Mouse (Mus musculus) intestine, embryonic 16.5 days (tissue): ENCODE measurements at regions not wholly inside any gene's neighbourhood (a gene's known extent, or its start where the extent isn't known, plus 50 kb on each side); places are given as distances from the start of the nearest gene placed in this dataset.

Source experiments
- ATAC-seq: fragments of 200-750 bp; cut with Nextera tagmentation; 2 replicates; pipeline ENCODE4 v1.8.0; 2017; ENCODE audit warnings: moderate TSS enrichment, moderate library complexity
- H3K27ac ChIP-seq: fragments of 300-500 bp; sonication (generic); 2 replicates; pipeline ENCODE4 v1.5.1; 2014; ENCODE audit warnings: mild to moderate bottlenecking, low read length
- H3K27me3 ChIP-seq: fragments of 300-500 bp; sonication (generic); replicated peaks from 2 replicates; pipeline ENCODE4 v1.6.1; 2014; ENCODE audit warnings: low read length, control low read depth, mixed read lengths; ENCODE audit not compliant: control insufficient read depth, insufficient read depth
- H3K36me3 ChIP-seq: fragments of 300-500 bp; sonication (generic); 2 replicates; pipeline ENCODE4 v1.6.1; 2014; ENCODE audit warnings: low read length, control low read depth; ENCODE audit not compliant: control insufficient read depth, insufficient read depth
- H3K4me1 ChIP-seq: fragments of 300-500 bp; sonication (generic); 2 replicates; pipeline ENCODE4 v1.6.1; 2014; ENCODE audit warnings: low read length, control low read depth, mixed read lengths; ENCODE audit not compliant: control insufficient read depth, insufficient read depth
- H3K4me2 ChIP-seq: fragments of 300-500 bp; sonication (generic); 2 replicates; pipeline ENCODE4 v1.6.1; 2014; ENCODE audit warnings: low read depth, low read length, control low read depth
- H3K4me3 ChIP-seq: fragments of 300-500 bp; sonication (generic); 2 replicates; pipeline ENCODE4 v1.5.1; 2014; ENCODE audit warnings: mild to moderate bottlenecking, low read length
- H3K9ac ChIP-seq: fragments of 300-500 bp; sonication (generic); 2 replicates; pipeline ENCODE4 v1.6.1; 2014; ENCODE audit warnings: low read depth, low read length
- H3K9me3 ChIP-seq: fragments of 300-500 bp; sonication (generic); 2 replicates; pipeline ENCODE4 v1.6.1; 2016; ENCODE audit warnings: low read length, control low read depth; ENCODE audit not compliant: control insufficient read depth
- WGBS: fragments of 180-500 bp; shearing (Covaris S2); extraction: QIAGEN DNeasy Blood & Tissue Kit; methylation state at CpG from one replicate; pipeline ENCODE4 v1.1.7; 2014; 5-methylcytosine and 5-hydroxymethylcytosine counted together

DNA sequence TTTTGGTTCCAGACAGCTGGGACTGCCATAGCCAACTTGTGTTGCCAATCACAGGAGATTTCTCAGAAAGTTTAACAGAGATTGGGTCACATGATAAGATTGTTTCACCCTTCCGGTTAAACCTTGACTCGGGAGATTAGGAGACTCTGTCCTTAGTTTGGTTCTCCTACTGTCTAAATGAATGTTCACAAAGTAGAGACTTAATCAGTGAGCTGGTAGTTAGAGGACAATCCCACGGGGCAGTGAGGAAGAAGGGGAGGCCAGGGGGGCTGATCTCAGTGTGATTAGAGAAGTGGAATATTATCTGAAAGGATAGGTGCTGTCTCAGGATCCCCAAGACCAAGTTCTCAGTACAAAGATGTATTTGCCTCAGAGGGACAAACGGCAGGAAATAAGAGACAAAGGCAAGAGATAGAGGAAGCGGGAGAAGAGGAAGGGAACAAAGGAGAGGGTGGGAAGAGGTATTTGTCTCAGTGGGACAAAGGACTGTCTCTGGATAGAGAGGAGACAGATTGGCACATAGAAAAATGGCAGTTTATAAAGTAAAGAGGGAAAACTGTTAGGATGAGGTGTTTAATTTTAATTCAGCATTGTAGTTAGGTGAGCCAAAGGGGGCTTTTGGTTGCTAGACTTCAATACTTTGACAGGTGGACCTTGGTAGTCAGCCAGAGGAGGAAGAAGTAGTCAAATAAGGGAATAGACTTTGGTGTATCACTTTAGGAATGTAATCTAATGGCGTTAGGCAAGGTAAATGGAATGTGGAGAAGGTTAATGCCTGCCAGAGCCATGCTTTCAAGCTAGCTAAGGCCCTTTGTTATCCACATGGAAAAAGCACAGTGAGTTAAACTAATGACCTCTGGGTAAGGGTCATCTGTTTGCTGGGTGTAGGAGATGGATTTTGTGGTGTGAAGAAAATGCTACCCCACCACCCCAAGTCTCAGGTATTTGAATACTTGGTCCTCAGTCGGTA is 110.2 kb upstream of the Zfp648 start:
- no peak overlapping the region for H3K27ac ChIP-seq
- H3K27me3 ChIP-seq: no peaks in the 10 kb centered on the region
- H3K9me3 ChIP-seq: no peaks in the 10 kb centered on the region
- no peak for ATAC-seq
- no peak overlapping the region for H3K4me2 ChIP-seq
- H3K4me1 ChIP-seq: no peaks in the 10 kb centered on the region
- H3K36me3 ChIP-seq: no peaks in the 10 kb centered on the region
- H3K9ac ChIP-seq: no peak overlapping the region
- H3K4me3 ChIP-seq: no peak overlapping the region
- WGBS: 58% methylated on average over 7 of the region's 7 CpGs

DNA sequence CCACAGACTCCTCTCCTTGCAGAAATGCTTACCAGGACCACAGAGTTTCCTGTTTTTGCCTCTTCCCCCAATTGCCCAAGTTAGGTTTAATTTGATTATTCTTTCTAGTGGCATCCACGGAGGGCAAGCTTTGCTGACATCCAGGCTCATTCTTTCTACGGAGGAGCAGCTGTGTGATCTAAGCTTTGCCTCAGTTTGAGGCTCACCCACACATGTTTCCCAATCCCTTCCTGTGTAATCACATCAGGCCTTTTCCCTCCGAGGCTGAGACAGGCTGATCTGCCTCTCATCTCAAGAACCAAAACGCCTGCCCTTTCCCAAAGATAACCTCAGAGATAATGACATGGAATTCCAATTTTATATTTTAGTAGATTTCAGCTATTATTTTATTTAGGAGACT is 107.4 kb upstream of the Zfp648 start:
- ATAC-seq: no peak
- 64% methylated on average over 4 of the region's 4 CpGs for WGBS
- H3K4me2 ChIP-seq: no peak overlapping the region
- H3K9me3 ChIP-seq: no peaks in the 10 kb centered on the region
- no peak overlapping the region for H3K9ac ChIP-seq
- no peaks in the 10 kb centered on the region for H3K27me3 ChIP-seq
- no peak overlapping the region for H3K4me3 ChIP-seq
- no peaks in the 10 kb centered on the region for H3K36me3 ChIP-seq
- no peak overlapping the region for H3K27ac ChIP-seq
- no peaks in the 10 kb centered on the region for H3K4me1 ChIP-seq

DNA sequence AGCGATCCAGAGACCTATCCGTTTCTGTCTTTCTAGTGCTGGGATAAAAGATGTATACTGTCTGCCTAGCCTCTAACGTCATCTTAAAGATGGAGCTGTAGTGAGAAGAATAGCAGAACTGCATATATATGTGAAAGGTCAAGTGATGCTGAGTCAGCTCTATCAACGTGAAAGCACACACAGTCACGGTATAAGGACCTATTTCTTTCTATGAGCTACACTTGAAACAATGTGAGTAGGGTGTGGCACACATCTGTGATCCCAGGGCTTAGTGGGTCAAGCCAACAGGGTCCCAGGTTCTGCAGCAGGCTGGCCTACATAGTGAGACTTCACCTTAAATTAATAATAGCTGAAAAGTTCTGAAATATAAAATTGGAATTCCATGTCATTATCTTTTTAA is 106.6 kb upstream of the Zfp648 start:
- Histone ChIP-seq H3K9ac (no peak overlapping the region), H3K4me2 (no peak overlapping the region), H3K27ac (no peak overlapping the region), H3K9me3 (no peaks in the 10 kb centered on the region), H3K4me3 (no peak overlapping the region), H3K27me3 (no peaks in the 10 kb centered on the region), H3K4me1 (no peaks in the 10 kb centered on the region), H3K36me3 (no peaks in the 10 kb centered on the region)
- no peak for ATAC-seq
- 61% methylated on average over 5 of the region's 5 CpGs for WGBS

DNA sequence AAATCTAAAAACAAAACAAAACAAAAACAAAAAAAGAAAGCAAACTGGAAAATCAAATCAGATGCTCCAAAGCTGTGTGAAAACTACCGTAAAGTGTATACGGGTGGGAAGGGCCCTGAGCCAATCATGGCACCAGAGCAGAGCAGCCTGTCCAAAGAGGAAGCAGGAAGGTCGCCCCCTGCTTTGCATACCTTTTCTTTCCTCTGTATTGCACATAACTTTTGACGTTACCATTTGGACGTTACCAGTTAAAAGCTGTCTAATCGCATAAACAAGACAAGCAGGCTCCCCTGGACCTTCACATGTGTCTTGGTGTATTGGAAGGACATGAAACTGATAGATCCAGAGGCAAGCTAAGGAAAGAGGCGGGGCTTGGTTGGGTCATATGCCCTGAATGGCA is 104.9 kb upstream of the Zfp648 start:
- no peaks in the 10 kb centered on the region for H3K36me3 ChIP-seq
- WGBS: 86% methylated on average over 7 of the region's 7 CpGs
- no peaks in the 10 kb centered on the region for H3K27me3 ChIP-seq
- no peaks in the 10 kb centered on the region for H3K4me1 ChIP-seq
- H3K4me2 ChIP-seq: no peak overlapping the region
- H3K9me3 ChIP-seq: no peaks in the 10 kb centered on the region
- no peak overlapping the region for H3K27ac ChIP-seq
- H3K9ac ChIP-seq: no peak overlapping the region
- no peak overlapping the region for H3K4me3 ChIP-seq
- ATAC-seq: no peak

DNA sequence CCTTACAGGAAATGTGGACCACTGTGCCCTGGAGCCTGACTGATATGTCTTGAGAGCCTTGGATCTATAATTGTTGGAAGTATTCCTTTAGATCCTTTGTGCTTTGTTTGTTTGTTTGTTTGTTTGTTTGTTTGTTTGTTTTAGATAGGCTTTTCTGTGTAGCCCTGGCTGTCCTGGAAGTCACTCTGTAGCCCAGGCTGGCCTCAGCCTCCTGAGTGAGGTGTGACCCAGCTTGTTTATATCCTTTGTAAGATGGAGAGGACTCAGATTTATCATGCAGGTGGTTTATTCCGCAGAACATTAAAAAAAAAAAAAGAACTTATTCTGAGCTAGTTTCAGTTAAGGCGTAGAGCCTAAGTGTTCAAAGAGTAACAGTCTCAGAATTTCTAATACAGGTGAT is 104.1 kb upstream of the Zfp648 start:
- no peak overlapping the region for H3K27ac ChIP-seq
- H3K36me3 ChIP-seq: no peaks in the 10 kb centered on the region
- H3K27me3 ChIP-seq: no peaks in the 10 kb centered on the region
- no peak overlapping the region for H3K9ac ChIP-seq
- no peak overlapping the region for H3K4me3 ChIP-seq
- no peak overlapping the region for H3K4me2 ChIP-seq
- no peaks in the 10 kb centered on the region for H3K9me3 ChIP-seq
- ATAC-seq: no peak
- no peaks in the 10 kb centered on the region for H3K4me1 ChIP-seq
- 94% methylated on average over 2 of the region's 2 CpGs for WGBS

DNA sequence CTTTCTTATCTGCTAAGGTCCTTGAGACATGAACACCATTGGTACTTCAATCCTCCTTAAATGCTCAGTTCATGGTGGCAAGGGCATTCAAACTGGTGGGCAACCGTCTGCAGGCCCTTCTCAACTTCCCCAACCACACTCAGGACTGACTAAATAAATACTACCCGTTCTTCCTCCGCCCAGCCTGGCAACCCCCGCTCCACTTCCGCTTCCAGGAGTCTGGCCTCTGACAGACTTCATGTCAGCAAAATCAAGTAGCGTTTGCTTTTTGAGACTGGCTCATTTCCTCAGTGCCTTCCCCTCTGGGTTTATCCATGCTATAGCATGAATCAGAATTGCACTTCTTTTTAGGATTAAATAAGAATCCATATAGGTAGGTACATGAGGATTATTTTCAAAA is 103.3 kb upstream of the Zfp648 start:
- no peaks in the 10 kb centered on the region for H3K36me3 ChIP-seq
- no peak for ATAC-seq
- H3K4me3 ChIP-seq: no peak overlapping the region
- no peaks in the 10 kb centered on the region for H3K9me3 ChIP-seq
- no peak overlapping the region for H3K4me2 ChIP-seq
- no peaks in the 10 kb centered on the region for H3K27me3 ChIP-seq
- no peak overlapping the region for H3K9ac ChIP-seq
- 0 out of 2 replicates have a peak, but pooled peaks cover under 1% of the 10 kb centered on the region for H3K4me1 ChIP-seq
- WGBS: 30% methylated on average over 6 of the region's 6 CpGs
- H3K27ac ChIP-seq: no peak overlapping the region

DNA sequence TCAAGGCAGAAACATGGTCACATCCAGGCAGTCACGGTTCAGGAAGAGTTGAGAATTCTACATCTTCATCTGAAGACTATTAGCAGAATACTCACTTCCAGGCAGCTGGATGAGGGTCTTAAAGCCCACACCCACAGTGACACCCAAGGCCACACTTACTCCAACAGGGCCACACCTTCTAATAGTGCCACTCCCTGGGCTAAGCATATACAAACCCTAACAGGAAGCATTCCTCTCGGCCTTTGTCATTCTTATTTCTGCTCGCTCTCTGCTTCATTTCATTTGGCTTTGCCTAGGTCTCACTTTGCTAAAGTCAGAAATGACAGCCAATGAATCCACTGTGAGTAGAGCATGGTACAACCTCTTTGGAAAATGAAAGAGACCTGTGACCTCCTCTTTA is 100.4 kb upstream of the Zfp648 start:
- H3K27ac ChIP-seq: no peak overlapping the region
- 78% methylated on average over 3 of the region's 3 CpGs for WGBS
- H3K9ac ChIP-seq: no peak overlapping the region
- H3K27me3 ChIP-seq: no peaks in the 10 kb centered on the region
- no peaks in the 10 kb centered on the region for H3K9me3 ChIP-seq
- H3K4me2 ChIP-seq: no peak overlapping the region
- H3K4me3 ChIP-seq: no peak overlapping the region
- no peak for ATAC-seq
- H3K4me1 ChIP-seq: peaks cover 6% of the 10 kb centered on the region; the same call in 1 of the 2 replicates
- H3K36me3 ChIP-seq: no peaks in the 10 kb centered on the region

DNA sequence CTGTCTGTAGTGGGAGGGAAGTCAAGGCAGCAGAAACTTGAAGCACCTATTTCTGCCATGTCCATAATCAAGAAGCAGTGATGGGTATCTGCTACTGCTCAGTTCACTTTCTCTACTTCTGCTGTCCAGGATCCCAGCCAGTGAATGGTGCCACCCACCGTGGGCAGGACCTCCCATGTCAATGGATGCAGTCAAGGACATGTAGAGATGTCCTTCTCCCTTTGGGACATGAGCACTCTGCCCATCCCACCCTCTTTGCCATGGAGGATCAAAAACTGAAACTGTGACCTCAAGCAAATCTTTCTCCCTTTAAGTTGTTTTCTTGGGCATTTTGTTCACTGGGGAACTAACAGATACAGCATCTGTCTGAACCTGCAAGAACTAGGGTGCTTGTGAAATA is 99.6 kb upstream of the Zfp648 start:
- Histone ChIP-seq H3K27ac (no peak overlapping the region), H3K9me3 (no peaks in the 10 kb centered on the region), H3K9ac (no peak overlapping the region), H3K27me3 (no peaks in the 10 kb centered on the region), H3K4me3 (no peak overlapping the region), H3K4me2 (no peak overlapping the region), H3K36me3 (no peaks in the 10 kb centered on the region), H3K4me1 (peaks cover 6% of the 10 kb centered on the region; the same call in 1 of the 2 replicates)
- 90% methylated on average over 1 of the region's 1 CpGs for WGBS
- ATAC-seq: no peak

DNA sequence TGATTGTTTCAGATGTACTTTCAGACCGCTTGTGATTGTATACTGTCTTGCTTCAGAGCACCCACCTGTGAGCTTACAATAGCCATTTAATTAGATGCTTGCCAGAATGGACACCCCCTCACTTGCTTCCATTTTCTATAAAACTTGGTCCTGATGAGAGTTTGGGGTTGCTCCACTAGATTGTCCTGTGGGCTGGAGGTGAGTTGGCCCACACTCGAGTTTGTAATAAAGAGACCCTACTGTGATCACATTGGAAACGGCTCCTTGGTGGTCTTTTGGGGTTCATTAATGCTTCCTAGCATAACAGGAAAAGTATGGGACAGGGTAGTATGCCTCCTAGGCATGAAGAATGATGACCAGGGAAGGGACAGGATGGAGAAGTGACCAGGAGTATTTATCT is 98.8 kb upstream of the Zfp648 start:
- 83% methylated on average over 3 of the region's 3 CpGs for WGBS
- H3K4me3 ChIP-seq: no peak overlapping the region
- H3K36me3 ChIP-seq: no peaks in the 10 kb centered on the region
- no peaks in the 10 kb centered on the region for H3K9me3 ChIP-seq
- ATAC-seq: no peak
- H3K27me3 ChIP-seq: no peaks in the 10 kb centered on the region
- peaks cover 6% of the 10 kb centered on the region; the same call in 1 of the 2 replicates for H3K4me1 ChIP-seq
- no peak overlapping the region for H3K27ac ChIP-seq
- no peak overlapping the region for H3K4me2 ChIP-seq
- no peak overlapping the region for H3K9ac ChIP-seq
